Mouse (Mus musculus): ENCODE measurements around the gene Ggt6.

DNA sequence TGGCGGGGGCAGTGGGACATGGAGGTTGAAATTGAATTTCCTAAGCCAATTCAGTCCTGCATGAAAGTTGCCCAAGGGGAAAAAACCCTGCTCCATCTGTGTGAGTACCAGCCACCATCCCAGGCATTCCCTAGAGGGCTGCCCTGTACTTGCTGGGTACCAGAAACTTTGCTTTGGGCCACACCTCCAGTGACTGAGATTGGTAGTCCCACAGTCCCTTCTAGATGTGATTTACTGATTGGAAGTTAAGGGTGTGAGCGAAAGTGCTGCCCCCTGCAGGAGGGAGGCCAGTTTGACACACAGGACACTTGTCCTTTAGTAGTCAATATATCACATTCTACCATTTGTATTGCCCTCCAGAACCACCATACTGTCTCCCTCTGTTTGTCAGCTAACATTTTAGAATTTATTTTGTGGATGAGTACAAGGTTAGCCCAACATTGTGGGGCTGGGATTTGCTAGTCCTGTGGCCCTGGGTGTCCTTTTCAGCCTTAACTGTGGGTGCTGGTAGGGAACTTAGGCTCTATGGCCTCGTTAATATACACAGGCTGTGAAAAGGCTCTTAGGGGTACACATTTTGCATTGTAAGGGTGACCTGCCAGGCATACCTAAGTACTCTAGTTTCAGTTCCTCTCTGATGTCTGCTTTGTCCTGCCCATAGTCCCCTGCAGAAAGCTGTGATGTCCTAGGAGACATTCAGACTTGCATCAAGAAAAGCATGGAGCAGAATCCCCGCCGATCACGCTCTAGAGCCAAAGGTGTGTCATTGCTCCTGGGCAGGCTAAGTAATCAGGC lies 11.2 kb downstream of the Ggt6 start:
- TF ChIP-seq POLR2A (IDR thresholded peaks at IDR 0.05; ENCODE audit: borderline replicate concordance, extremely low read depth, insufficient read depth, insufficient read length, poor library complexity, severe bottlenecking) (no peak), CTCF (IDR thresholded peaks at IDR 0.05; ENCODE audit: borderline replicate concordance, extremely low read depth, insufficient read depth, insufficient read length) (peak; percentile 66)
